Mouse (Mus musculus) heart, embryonic 16.5 days (tissue): ENCODE results near the gene Gls. TPM values are rescaled to one million over a fixed set of nuclear protein-coding genes. Genes with fewer than 3 reads are reported as not detected.

Experiments
- ATAC-seq: fragments of 200-750 bp; cut with Nextera tagmentation; replicated peaks from 2 replicates; pipeline ENCODE4 v1.8.0; 2017; ENCODE audit warnings: moderate number of reproducible peaks; ENCODE audit not compliant: insufficient read depth, low FRiP score; ENCODE audit errors: extremely low read depth
- H3K27ac ChIP-seq: fragments of 300-500 bp; sonication (generic); 2 replicates; pipeline ENCODE4 v1.5.1; 2014; ENCODE audit warnings: mild to moderate bottlenecking, low read length, control low read depth, moderate library complexity
- H3K27me3 ChIP-seq: fragments of 300-500 bp; sonication (generic); 2 replicates; pipeline ENCODE4 v1.6.1; 2014; ENCODE audit warnings: low read length, mixed read lengths; ENCODE audit not compliant: control insufficient read depth, insufficient read depth
- H3K36me3 ChIP-seq: fragments of 300-500 bp; sonication (generic); 2 replicates; pipeline ENCODE4 v1.6.1; 2014; ENCODE audit not compliant: control insufficient read depth, insufficient read depth
- H3K4me1 ChIP-seq: fragments of 300-500 bp; sonication (generic); 2 replicates; pipeline ENCODE4 v1.6.1; 2014; ENCODE audit warnings: low read length, mixed read lengths; ENCODE audit not compliant: control insufficient read depth, insufficient read depth
- H3K4me2 ChIP-seq: fragments of 300-500 bp; sonication (generic); 2 replicates; pipeline ENCODE4 v1.6.1; 2014; ENCODE audit warnings: low read depth, mild to moderate bottlenecking, control low read depth, low read length
- H3K4me3 ChIP-seq: fragments of 300-500 bp; sonication (generic); 2 replicates; pipeline ENCODE4 v1.5.1; 2014; ENCODE audit warnings: mild to moderate bottlenecking, control low read depth, low read length
- H3K9ac ChIP-seq: fragments of 300-500 bp; sonication (generic); 2 replicates; pipeline ENCODE4 v1.6.1; 2014; ENCODE audit warnings: low read length, control low read depth
- H3K9me3 ChIP-seq: fragments of 300-500 bp; sonication (generic); replicated peaks from 2 replicates; pipeline ENCODE4 v1.6.1; 2016; ENCODE audit warnings: low read length; ENCODE audit not compliant: control insufficient read depth
- WGBS: fragments of 180-500 bp; shearing (Covaris S2); extraction: QIAGEN DNeasy Blood & Tissue Kit; methylation state at CpG from one replicate; pipeline ENCODE4 v1.1.7; 2014; 5-methylcytosine and 5-hydroxymethylcytosine counted together
- polyA plus RNA-seq: library from polyadenylated mRNA; unstranded; fragments of >200 nt; fragmentation: Nextera tagmentation; extraction: Ambion mirVana; gene quantifications from 2 replicates; pipeline ENCODE4 v1.2.1, GENCODE M21; 2015

The Gls gene
- polyA plus RNA-seq, 1 experiment from 2014 or later: 17.4 TPM

- Histone ChIP-seq H3K9ac (no peak overlapping the region), H3K27me3 (no peaks in the 10 kb centered on the region), H3K9me3 (no peaks in the 10 kb centered on the region), H3K4me1 (no peaks in the 10 kb centered on the region), H3K4me2 (no peak overlapping the region), H3K27ac (no peak overlapping the region), H3K4me3 (no peak overlapping the region), H3K36me3 (no peaks in the 10 kb centered on the region)
- no peak for ATAC-seq
- 52% methylated on average over 3 of the region's 3 CpGs for WGBS
Observed at GRCm38 (mm10) chr1:52267606-52268005, 34.6 kb upstream of the Gls start.

- Histone ChIP-seq H3K4me1 (no peaks in the 10 kb centered on the region), H3K9ac (no peak overlapping the region), H3K4me3 (no peak overlapping the region), H3K27me3 (no peaks in the 10 kb centered on the region), H3K27ac (no peak overlapping the region), H3K4me2 (no peak overlapping the region), H3K9me3 (no peaks in the 10 kb centered on the region), H3K36me3 (no peaks in the 10 kb centered on the region)
- no peak for ATAC-seq
- WGBS: 56% methylated on average over 3 of the region's 3 CpGs
Observed at GRCm38 (mm10) chr1:52265886-52266516, 33.0 kb upstream of the Gls start.

GRCm38 (mm10) chr1:52264290-52264689 is 31.3 kb upstream of the Gls start:
- Histone ChIP-seq H3K27ac (no peak overlapping the region), H3K36me3 (no peaks in the 10 kb centered on the region), H3K4me3 (no peak overlapping the region), H3K9ac (no peak overlapping the region), H3K9me3 (no peaks in the 10 kb centered on the region), H3K4me2 (no peak overlapping the region), H3K27me3 (no peaks in the 10 kb centered on the region), H3K4me1 (no peaks in the 10 kb centered on the region)
- ATAC-seq: no peak
- WGBS: 58% methylated on average over 3 of the region's 3 CpGs

- no peak for ATAC-seq
- Histone ChIP-seq H3K4me2 (no peak overlapping the region), H3K27ac (no peak overlapping the region), H3K4me3 (no peak overlapping the region), H3K9ac (no peak overlapping the region), H3K36me3 (no peaks in the 10 kb centered on the region), H3K9me3 (no peaks in the 10 kb centered on the region), H3K4me1 (no peaks in the 10 kb centered on the region), H3K27me3 (no peaks in the 10 kb centered on the region)
- WGBS: 91% methylated on average over 4 of the region's 4 CpGs
Observed at GRCm38 (mm10) chr1:52260354-52261090, 27.5 kb upstream of the Gls start.

GRCm38 (mm10) chr1:52258006-52258749 is 25.1 kb upstream of the Gls start:
- 82% methylated on average over 9 of the region's 9 CpGs for WGBS
- Histone ChIP-seq H3K9ac (no peak overlapping the region), H3K27ac (no peak overlapping the region), H3K27me3 (no peaks in the 10 kb centered on the region), H3K4me1 (no peaks in the 10 kb centered on the region), H3K4me3 (no peak overlapping the region), H3K36me3 (no peaks in the 10 kb centered on the region), H3K9me3 (no peaks in the 10 kb centered on the region), H3K4me2 (no peak overlapping the region)
- no peak for ATAC-seq

GRCm38 (mm10) chr1:52256916-52257315 is 23.9 kb upstream of the Gls start:
- H3K27ac ChIP-seq: no peak overlapping the region
- 70% methylated on average over 4 of the region's 4 CpGs for WGBS
- H3K9me3 ChIP-seq: no peaks in the 10 kb centered on the region
- no peaks in the 10 kb centered on the region for H3K36me3 ChIP-seq
- H3K4me1 ChIP-seq: no peaks in the 10 kb centered on the region
- H3K4me3 ChIP-seq: no peak overlapping the region
- ATAC-seq: no peak
- H3K27me3 ChIP-seq: no peaks in the 10 kb centered on the region
- no peak overlapping the region for H3K4me2 ChIP-seq
- H3K9ac ChIP-seq: no peak overlapping the region

GRCm38 (mm10) chr1:52256194-52256593 is 23.2 kb upstream of the Gls start:
- H3K9ac ChIP-seq: no peak overlapping the region
- WGBS: 60% methylated on average over 4 of the region's 4 CpGs
- H3K4me1 ChIP-seq: peaks cover 7% of the 10 kb centered on the region
- H3K4me2 ChIP-seq: no peak overlapping the region
- no peak for ATAC-seq
- H3K27me3 ChIP-seq: no peaks in the 10 kb centered on the region
- H3K36me3 ChIP-seq: no peaks in the 10 kb centered on the region
- no peak overlapping the region for H3K27ac ChIP-seq
- no peak overlapping the region for H3K4me3 ChIP-seq
- no peaks in the 10 kb centered on the region for H3K9me3 ChIP-seq

GRCm38 (mm10) chr1:52254411-52254810 is 21.4 kb upstream of the Gls start:
- H3K27me3 ChIP-seq: no peaks in the 10 kb centered on the region

GRCm38 (mm10) chr1:52253386-52253785 is 20.4 kb upstream of the Gls start:
- 76% methylated on average over 6 of the region's 6 CpGs for WGBS
- Histone ChIP-seq H3K4me2 (no peak overlapping the region), H3K27me3 (no peaks in the 10 kb centered on the region), H3K4me1 (peaks cover 19% of the 10 kb centered on the region), H3K36me3 (no peaks in the 10 kb centered on the region), H3K9me3 (no peaks in the 10 kb centered on the region), H3K9ac (no peak overlapping the region), H3K4me3 (no peak overlapping the region), H3K27ac (no peak overlapping the region)
- no peak for ATAC-seq

More at GRCm38 (mm10) chr1:52254411-52254810, 21.4 kb upstream of the Gls start:
- H3K4me3 ChIP-seq: no peak overlapping the region
- H3K36me3 ChIP-seq: no peaks in the 10 kb centered on the region
- 67% methylated on average over 2 of the region's 2 CpGs for WGBS
- no peak overlapping the region for H3K27ac ChIP-seq
- no peak for ATAC-seq
- no peaks in the 10 kb centered on the region for H3K9me3 ChIP-seq
- H3K4me2 ChIP-seq: no peak overlapping the region
- peaks cover 19% of the 10 kb centered on the region for H3K4me1 ChIP-seq
- no peak overlapping the region for H3K9ac ChIP-seq
